Mouse (Mus musculus): ENCODE measurements at regions not wholly inside any gene's neighbourhood (a gene's known extent, or its start where the extent isn't known, plus 50 kb on each side); places are given as distances from the start of the nearest gene placed in this dataset.

- ChIA-PET CTCF (interaction anchor here in 1 of 4 experiments (0.6 kb wide), 1 partner anchor 15 kb away, joined by 5 read pairs; no protein-coding TSS in a partner anchor), POLR2A (no interaction called here)
Measured at GRCm38 (mm10) chr10:87432306-87432705, 61.2 kb downstream of the Ascl1 start.

GRCm38 (mm10) chr10:87419940-87420385 lies 73.5 kb downstream of the Ascl1 start:
- ChIA-PET POLR2A (no interaction called here), CTCF (no interaction called here)

GRCm38 (mm10) chr10:87419245-87419939 lies 74.1 kb downstream of the Ascl1 start:
- POLR2A ChIA-PET = no interaction called here
- CTCF ChIA-PET = no interaction called here

GRCm38 (mm10) chr10:87394296-87394921 lies 99.1 kb downstream of the Ascl1 start:
- POLR2A ChIA-PET = no interaction called here

DNA sequence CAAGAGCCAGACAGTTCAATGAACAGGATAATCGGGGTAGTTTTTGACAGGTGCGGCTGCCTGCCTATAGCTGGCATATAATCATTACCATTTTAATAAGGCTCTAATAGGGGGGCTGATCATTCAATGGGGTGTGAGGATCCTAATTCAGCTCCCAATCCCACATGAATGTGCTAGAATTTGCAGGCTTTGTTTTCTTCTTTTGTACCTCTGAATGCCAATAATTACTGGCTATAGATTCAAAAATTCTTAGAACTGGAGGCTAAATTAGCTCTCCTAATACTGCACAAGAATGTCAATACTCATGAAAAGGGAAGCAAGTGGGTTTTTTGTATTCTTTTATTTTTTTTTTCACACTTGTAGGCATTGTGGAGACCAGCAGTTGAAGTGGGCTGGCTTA lies 104.3 kb downstream of the Ascl1 start:
- POLR2A ChIA-PET = no interaction called here
- CTCF ChIA-PET = interaction anchor here in 1 of 4 experiments (0.6 kb wide), 1 partner anchor 123 kb away, joined by 4 read pairs; no protein-coding TSS in a partner anchor

More at GRCm38 (mm10) chr10:87394296-87394921, 99.1 kb downstream of the Ascl1 start:
- CTCF ChIA-PET = no interaction called here

- POLR2A ChIA-PET = no interaction called here
- CTCF ChIA-PET = no interaction called here
Measured at GRCm38 (mm10) chr10:87385276-87385675, 108.2 kb downstream of the Ascl1 start.

GRCm38 (mm10) chr10:87384606-87385206 lies 108.8 kb downstream of the Ascl1 start:
- CTCF ChIA-PET = no interaction called here
- POLR2A ChIA-PET = no interaction called here

DNA sequence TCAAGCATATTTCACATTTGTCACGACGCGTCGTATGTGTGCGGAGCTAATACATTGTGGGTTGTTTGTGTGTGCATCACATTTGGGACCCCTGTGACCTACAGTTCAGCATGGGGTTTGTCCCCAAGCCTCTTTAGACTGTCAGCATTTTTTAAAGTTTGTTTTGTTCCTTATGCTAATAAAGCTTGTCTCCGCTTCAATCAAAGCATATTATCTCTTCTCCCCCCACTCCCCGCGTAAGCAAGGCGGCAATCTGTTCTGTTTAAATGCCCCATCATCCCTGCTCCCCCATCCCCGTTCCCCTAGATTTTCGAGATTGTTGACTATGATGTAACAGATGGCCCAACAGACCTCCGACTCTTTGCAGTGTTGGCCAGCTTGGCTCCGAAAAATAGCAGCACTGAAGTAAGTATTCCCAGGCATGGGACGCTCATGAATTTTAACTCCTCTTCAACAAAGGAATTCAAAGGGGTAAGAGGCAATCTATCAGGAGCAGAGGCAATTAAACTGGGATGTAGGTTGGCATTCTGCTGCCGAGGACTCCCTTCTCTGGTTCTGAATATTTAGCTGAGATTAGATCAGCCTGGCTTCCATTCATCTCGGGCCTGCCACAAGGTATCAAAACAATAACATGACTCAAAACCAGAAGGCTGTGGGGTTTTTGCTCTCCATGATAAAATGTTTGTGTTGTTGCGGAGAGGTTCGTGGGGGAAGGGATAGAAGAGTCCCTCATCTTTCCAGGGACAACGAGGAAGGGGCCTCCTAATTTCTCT lies 141.9 kb downstream of the Ascl1 start:
- POLR2A ChIA-PET = interaction anchor here in 1 of 4 experiments (1.0 kb wide), 1 partner anchor 30 kb away, joined by 3 read pairs; no protein-coding TSS in a partner anchor
- CTCF ChIA-PET = no interaction called here

DNA sequence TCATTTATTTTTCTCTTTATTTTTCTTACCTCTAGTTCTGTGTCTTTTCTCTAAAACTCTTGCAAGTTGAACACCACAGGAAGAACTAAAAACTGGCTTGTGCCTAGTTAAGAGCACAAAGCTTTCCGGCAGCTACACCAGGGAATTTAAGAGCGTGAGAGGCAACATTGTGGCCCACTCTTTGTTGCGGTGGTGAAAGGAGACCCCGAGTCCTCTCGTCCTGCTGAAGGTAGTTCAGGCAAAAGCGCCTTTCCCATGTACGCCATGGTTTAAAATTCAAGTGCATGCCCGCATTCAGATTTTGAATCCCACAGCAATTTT lies 142.4 kb downstream of the Ascl1 start:
- POLR2A ChIA-PET = interaction anchor here in 1 of 4 experiments (1.0 kb wide), 1 partner anchor 31 kb away, joined by 3 read pairs; no protein-coding TSS in a partner anchor

DNA sequence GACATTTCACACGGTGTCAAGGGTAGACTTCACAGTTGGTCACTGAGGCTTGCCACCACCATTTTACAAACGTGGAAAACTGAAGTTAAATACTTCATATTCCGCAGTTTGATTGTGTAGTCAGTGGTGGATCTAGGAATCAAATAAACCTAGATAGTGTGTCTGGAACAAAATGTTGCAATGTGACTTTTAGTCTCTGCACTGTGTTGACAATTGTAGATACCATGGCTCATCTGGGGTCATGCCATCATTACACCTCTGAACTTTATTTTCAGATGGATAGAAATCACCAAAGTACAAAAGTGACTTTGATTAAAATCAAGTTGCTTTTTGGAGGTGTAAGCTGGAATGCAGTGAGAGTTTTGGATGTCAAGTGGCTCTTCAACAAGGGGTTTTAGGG lies 158.3 kb downstream of the Ascl1 start:
- ChIA-PET POLR2A (no interaction called here), CTCF (no interaction called here)

More for the DNA sequence above, 142.4 kb downstream of the Ascl1 start:
- CTCF ChIA-PET = no interaction called here

DNA sequence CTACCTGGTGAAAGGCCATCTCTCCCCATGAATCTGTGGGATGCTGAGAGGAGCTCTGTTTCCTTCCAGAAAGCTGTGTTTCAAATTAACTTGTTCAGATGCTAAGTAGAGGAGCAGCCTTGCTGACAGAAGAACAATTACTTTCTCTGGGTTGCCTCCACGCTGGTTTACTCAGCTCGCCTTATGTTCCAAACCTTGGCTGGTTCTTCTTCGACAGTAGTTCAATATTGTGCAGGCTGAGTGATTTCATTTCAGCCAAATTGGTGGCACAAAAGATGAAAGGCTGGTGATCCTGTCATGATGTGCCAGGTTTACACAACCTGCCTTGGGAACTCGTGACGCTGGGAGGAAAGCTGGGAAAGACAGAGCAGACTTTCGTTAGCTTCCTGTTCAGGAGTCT lies 160.1 kb downstream of the Ascl1 start:
- CTCF ChIA-PET = interaction anchor here in 1 of 4 experiments (0.6 kb wide), 1 partner anchor 970 kb away, joined by 3 read pairs; no protein-coding TSS in a partner anchor
- POLR2A ChIA-PET = interaction anchor here in 2 of 4 experiments (0.6 kb wide), 2 partner anchors 1038 to 1093 kb away, joined by 3 read pairs; no protein-coding TSS in a partner anchor

DNA sequence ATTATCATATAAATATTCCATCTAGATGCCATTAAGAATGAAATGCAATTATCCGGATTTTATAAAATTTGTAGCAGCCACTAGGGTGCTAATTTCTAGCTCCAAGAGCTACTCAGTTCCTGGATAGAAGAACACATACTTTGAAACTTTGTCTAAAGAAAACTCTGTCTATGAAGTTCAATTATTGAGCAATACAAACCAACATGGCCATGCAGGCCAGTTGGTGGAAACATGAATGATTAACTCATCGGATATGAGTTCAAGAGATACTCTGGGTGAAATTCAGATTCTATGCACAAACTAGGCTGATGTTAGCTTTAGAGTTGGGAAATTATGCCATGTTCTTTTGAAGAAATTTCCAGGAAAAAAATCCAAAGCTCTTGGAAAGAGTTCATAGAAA lies 164.0 kb downstream of the Ascl1 start:
- POLR2A ChIA-PET = no interaction called here

GRCm38 (mm10) chr10:87325769-87326168 lies 167.7 kb downstream of the Ascl1 start:
- POLR2A ChIA-PET = interaction anchor here in 2 of 4 experiments (0.6 kb wide), 3 partner anchors 9 to 820 kb away, joined by 3 to 4 read pairs (median 3); no protein-coding TSS in a partner anchor
- CTCF ChIA-PET = interaction anchor here in 1 of 4 experiments (0.6 kb wide), 1 partner anchor 1683 kb away, joined by 3 read pairs; no protein-coding TSS in a partner anchor

More for the DNA sequence above, 164.0 kb downstream of the Ascl1 start:
- CTCF ChIA-PET = no interaction called here

DNA sequence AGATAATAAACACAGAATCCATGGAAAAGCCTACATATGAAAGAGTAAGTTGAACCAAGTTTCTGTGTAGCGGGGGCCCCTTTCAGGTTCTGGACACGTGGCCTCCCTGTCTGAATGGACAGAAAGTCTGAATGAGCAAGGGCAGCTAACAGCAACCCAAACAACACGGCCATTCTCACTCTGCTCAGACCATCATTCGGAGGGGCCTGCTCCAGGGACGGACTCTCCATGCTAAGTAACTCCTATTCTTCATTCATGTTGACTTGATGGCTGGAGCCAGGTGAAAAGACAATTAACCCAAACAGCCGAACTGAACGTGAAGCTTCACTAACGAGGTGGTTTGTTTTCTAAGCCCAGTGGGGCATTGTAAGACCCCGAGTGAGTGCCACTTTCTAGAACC lies 168.3 kb downstream of the Ascl1 start:
- POLR2A ChIA-PET = interaction anchor here in 1 of 4 experiments (0.6 kb wide), 1 partner anchor 15 kb away, joined by 4 read pairs; no protein-coding TSS in a partner anchor
- CTCF ChIA-PET = no interaction called here

GRCm38 (mm10) chr10:87309601-87310062 lies 183.8 kb downstream of the Ascl1 start:
- ChIA-PET CTCF (interaction anchor here in 1 of 4 experiments (0.7 kb wide), 1 partner anchor 1018 kb away, joined by 5 read pairs; no protein-coding TSS in a partner anchor), POLR2A (interaction anchor here in 1 of 4 experiments (0.7 kb wide), 1 partner anchor 16 kb away, joined by 4 read pairs; no protein-coding TSS in a partner anchor)

DNA sequence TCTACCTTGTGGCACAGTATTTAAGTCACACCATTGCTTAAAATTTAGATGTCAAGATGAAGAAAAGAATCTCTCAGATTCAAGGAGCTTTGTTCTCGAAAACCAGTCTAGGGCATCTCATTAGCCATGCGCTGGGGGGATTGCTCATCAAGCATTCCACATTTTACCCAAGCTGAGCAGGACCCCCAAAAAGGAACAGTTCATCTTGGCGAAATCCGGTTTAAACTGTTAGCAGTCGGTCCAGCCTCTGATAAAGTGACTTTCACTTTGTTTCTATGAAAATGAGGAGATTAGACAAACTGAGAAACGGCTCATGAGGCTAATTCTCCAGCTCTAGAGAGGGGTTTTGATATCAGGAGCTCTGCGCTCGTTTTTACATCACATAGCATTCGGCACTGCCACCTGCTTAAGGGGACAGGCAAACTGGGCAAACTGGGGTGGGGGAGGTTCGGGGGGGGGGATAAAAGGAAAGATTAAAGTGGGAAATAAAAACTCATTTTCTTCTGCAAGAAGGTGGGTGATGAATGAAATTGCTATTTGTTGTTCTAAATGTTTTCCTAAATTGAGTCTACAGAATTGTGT lies 184.6 kb downstream of the Ascl1 start:
- ChIA-PET CTCF (no interaction called here), POLR2A (no interaction called here)

GRCm38 (mm10) chr10:87297166-87297565 lies 196.3 kb downstream of the Ascl1 start:
- POLR2A ChIA-PET = no interaction called here
- CTCF ChIA-PET = no interaction called here

DNA sequence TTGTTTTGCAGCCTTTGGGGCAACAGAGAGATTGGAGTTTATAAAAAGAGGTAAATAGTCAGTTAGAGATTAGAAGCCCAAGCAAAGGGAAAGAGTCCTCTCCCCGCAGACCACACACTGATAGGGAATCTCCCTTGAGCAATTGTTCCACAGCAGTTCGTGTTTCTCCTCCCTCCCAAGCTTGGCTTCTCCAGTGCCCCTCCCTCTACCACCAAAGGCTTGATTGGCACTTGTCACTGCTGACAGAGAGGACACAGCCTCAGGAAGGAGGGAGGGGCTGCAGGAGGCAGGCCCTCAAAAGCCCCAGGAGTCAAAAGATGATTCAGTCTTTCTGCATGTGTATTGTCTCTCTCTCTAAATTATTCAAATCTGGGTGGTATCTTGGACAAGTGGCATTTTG lies 200.1 kb downstream of the Ascl1 start:
- POLR2A ChIA-PET = interaction anchor here in 1 of 4 experiments (0.6 kb wide), 1 partner anchor 1168 kb away, joined by 3 read pairs; no protein-coding TSS in a partner anchor
- CTCF ChIA-PET = no interaction called here

DNA sequence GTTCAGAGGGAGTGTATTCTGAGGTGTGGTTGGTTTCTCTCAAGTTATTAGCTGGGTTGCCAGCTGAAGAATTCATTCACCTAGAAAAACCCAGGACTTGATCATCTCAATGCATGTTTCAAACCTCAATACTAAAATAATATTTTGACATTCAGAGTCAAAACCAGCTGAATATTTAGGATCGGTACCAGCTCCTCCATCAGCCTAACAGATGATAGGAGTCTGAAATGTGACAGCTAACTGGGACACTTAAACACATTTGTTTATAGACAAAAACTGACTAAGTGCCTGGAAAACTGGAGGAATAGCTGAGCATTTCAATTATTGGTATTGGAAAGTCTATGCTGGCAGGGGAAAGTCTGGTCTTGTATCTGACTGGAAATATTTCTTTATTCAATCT lies 206.6 kb downstream of the Ascl1 start:
- CTCF ChIA-PET = interaction anchor here in 1 of 4 experiments (0.6 kb wide), 1 partner anchor 1265 kb away, joined by 3 read pairs; the partner anchor contains the start of gene Fbxo7

More for the DNA sequence above, 206.6 kb downstream of the Ascl1 start:
- POLR2A ChIA-PET = interaction anchor here in 1 of 4 experiments (0.6 kb wide), 1 partner anchor 1215 kb away, joined by 3 read pairs; no protein-coding TSS in a partner anchor
